ENCODE assay signal across 22 mouse cellular contexts in genomic region chrX:13618476-13618875, GRCm38 (mm10). TPM values are rescaled to one million over a fixed set of nuclear protein-coding genes. Genes with fewer than 3 reads are reported as not detected.
A peak's percentile ranks its signal among the peaks of the same experiment; 100 is the strongest.
DNase-seq lines count a peak whose midpoint lies in the region; ATAC-seq and TF ChIP-seq lines count a peak whose summit lies in the region.
"Had no signal": no experiment of that assay in that cellular context is flagged by ENCODE, and none has a peak within 500 bp of the region (broad histone marks: within the 10 kb centered on the region; RNA-seq: fewer than 3 reads in every experiment).

No protein-coding gene starts in this region.

- 69% methylated on average over 4 of the region's 4 CpGs for WGBS in heart, embryonic 10.5 days
- WGBS in macrophage (ENCODE audit: missing documents): 67% methylated on average over 4 of the region's 4 CpGs

- no peak overlapping the region for H3K27ac ChIP-seq in heart, embryonic 10.5 days
- peak overlapping the region; percentile 77 for H3K27ac ChIP-seq in layer of hippocampus, adult 2 months
- peak overlapping the region; percentile 55 for H3K27ac ChIP-seq in macrophage
- H3K27ac ChIP-seq: forebrain, embryonic 13.5 days; hindbrain, embryonic 14.5 days; limb, embryonic 13.5 days; liver, embryonic 14.5 days had no signal

- H3K4me1 ChIP-seq in heart, embryonic 10.5 days: no peaks in the 10 kb centered on the region
- H3K4me1 ChIP-seq: forebrain, embryonic 13.5 days; limb, embryonic 13.5 days had no signal

- peak; percentile 56 for ATAC-seq in CD4-positive, CD25-positive, alpha-beta regulatory T cell, adult 4 months
- ATAC-seq: forebrain, embryonic 13.5 days; Patski had no signal

- H3K9me3 ChIP-seq in heart, embryonic 10.5 days: no peaks in the 10 kb centered on the region
- H3K9me3 ChIP-seq: forebrain, embryonic 13.5 days; limb, embryonic 13.5 days had no signal

- H3K79me2 ChIP-seq in macrophage (ENCODE audit: inconsistent target): no peaks in the 10 kb centered on the region

- H3K36me3 ChIP-seq in heart, embryonic 10.5 days: 0 out of 2 replicates have a peak, but pooled peaks cover 3% of the 10 kb centered on the region
- H3K36me3 ChIP-seq in macrophage (ENCODE audit: inconsistent target): no peaks in the 10 kb centered on the region

- no peaks in the 10 kb centered on the region for H3K27me3 ChIP-seq in heart, embryonic 10.5 days (ENCODE audit: insufficient read depth, poor library complexity, severe bottlenecking)
- H3K27me3 ChIP-seq: forebrain, embryonic 13.5 days; limb, embryonic 13.5 days had no signal

- H3K4me3 ChIP-seq in heart, embryonic 10.5 days: no peak overlapping the region
- H3K4me3 ChIP-seq in layer of hippocampus, adult 2 months: no peak overlapping the region
- no peak overlapping the region for H3K4me3 ChIP-seq in macrophage (ENCODE audit: inconsistent target)
- H3K4me3 ChIP-seq: forebrain, embryonic 13.5 days; limb, embryonic 13.5 days had no signal

- TF ChIP-seq CTCF in layer of hippocampus, adult 2 months (conservative IDR thresholded peaks at IDR 0.05): no peak

- peak; percentile 89 for DNase-seq in heart, adult 11 months
- no peak for DNase-seq in heart, embryonic 10.5 days (ENCODE audit: low spot score)
- no peak for DNase-seq in layer of hippocampus, adult 2 months (ENCODE audit: low spot score in 2 of 2)
- DNase-seq in layer of hippocampus, postnatal 25 days (ENCODE audit: extremely low spot score in 1 of 2, low spot score in 1 of 2): no peak
- no peak for DNase-seq in left cerebral cortex, adult 11 months (ENCODE audit: low spot score)
- DNase-seq in cerebellum, adult 9-10 months: no peak
- DNase-seq: cerebellum, adult 11-12 months; cerebellum, postnatal 36 days; kidney, adult 8-10 months; lung, postnatal 4 days; retina, postnatal 1 day; thymus, adult 2 months had no signal

RNA-seq across cellular contexts. Expression of gene Gpr34, which starts 13.4 kb away (rescaled TPM):
- polyA plus RNA-seq in heart, embryonic 10.5 days (2016; fragmentation: Nextera tagmentation; extraction: Ambion mirVana): 0.12 and 0.64 TPM in 2 replicates
- 10 to 100 TPM in 1 of 2 experiments, 1 to 10 TPM in 1; 8.7 to 11.7 TPM for total RNA-seq in layer of hippocampus, adult 2 months (2021)
- total RNA-seq in layer of hippocampus, postnatal 25 days (2021): 10 to 100 TPM; 14.3 to 14.6 TPM
- 10 to 100 TPM; 39.1 to 41.9 TPM for polyA plus RNA-seq in CD4-positive, CD25-positive, alpha-beta regulatory T cell, adult 4 months (2017; shearing (Covaris generic))
- total RNA-seq in macrophage (2018; cell fraction: chromatin; rRNA removed): 1 to 10 TPM in 4 of 26 experiments, under 1 TPM in 9, not detected in 13; 0.29 to 7.7 (median 0.88) TPM
- total RNA-seq in macrophage (2018; cell fraction: cytosol; rRNA removed): 10 to 100 TPM in 12 of 26 experiments, 1 to 10 TPM in 2, under 1 TPM in 12; 0.40 to 26.6 (median 4.5) TPM
- total RNA-seq in macrophage (2018; cell fraction: nucleus; rRNA removed): 10 to 100 TPM in 2 of 26 experiments, 1 to 10 TPM in 10, under 1 TPM in 11, not detected in 3; 0.33 to 17.4 (median 2.7) TPM
- 10.4 to 30.0 TPM (median 24.8 TPM) in 3 replicates for polyA plus RNA-seq in macrophage (2018)
- polyA plus RNA-seq: Patski; small intestine, adult 2 months had no signal

RNA-seq across cellular contexts. Expression of gene Gpr82, which starts 42.7 kb away (rescaled TPM):
- 0.12 and 0.20 TPM in 2 replicates for polyA plus RNA-seq in heart, embryonic 10.5 days (2016; fragmentation: Nextera tagmentation; extraction: Ambion mirVana)
- total RNA-seq in layer of hippocampus, adult 2 months (2021): under 1 TPM in 1 of 2 experiments, not detected in 1; 0.15 TPM
- not detected for total RNA-seq in layer of hippocampus, postnatal 25 days (2021)
- under 1 TPM in 1 of 2 experiments, not detected in 1; 0.12 TPM for polyA plus RNA-seq in CD4-positive, CD25-positive, alpha-beta regulatory T cell, adult 4 months (2017; shearing (Covaris generic))
- total RNA-seq in macrophage (2018; cell fraction: chromatin; rRNA removed): under 1 TPM in 2 of 26 experiments, not detected in 24; 0.34 to 0.63 TPM
- under 1 TPM in 17 of 26 experiments, not detected in 9; 0.04 to 0.29 (median 0.17) TPM for total RNA-seq in macrophage (2018; cell fraction: cytosol; rRNA removed)
- total RNA-seq in macrophage (2018; cell fraction: nucleus; rRNA removed): 1 to 10 TPM in 1 of 26 experiments, under 1 TPM in 10, not detected in 15; 0.17 to 1.6 (median 0.32) TPM
- 0.37 to 0.41 TPM in 2 of 3 replicates, not detected in the other for polyA plus RNA-seq in macrophage (2018)
- total RNA-seq: layer of hippocampus, adult 18-20 months; left cerebral cortex, postnatal 10 days had no signal
- polyA plus RNA-seq: liver, embryonic 14.5 days; Patski; small intestine, adult 2 months had no signal
